Mouse (Mus musculus) myocyte (in vitro differentiated cells): ENCODE results near the gene Plin2.
"Not testable (repeated sequence)": the region's sequence is repeated elsewhere in the genome, so short reads cannot be mapped to it uniquely, and the experiment has no call there.

Experiments used
- CEBPB ChIP-seq: IDR thresholded peaks from 2 replicates; pipeline ENCODE4 v1.6.1; 2011; ENCODE audit warnings: mild to moderate bottlenecking, moderate library complexity; ENCODE audit not compliant: poor library complexity, insufficient read depth, severe bottlenecking
- POLR2A ChIP-seq: IDR thresholded peaks from one replicate; pipeline ENCODE4 v1.6.1; 2011; ENCODE audit warnings: low read depth, mild to moderate bottlenecking, control low read depth, moderate library complexity; ENCODE audit not compliant: insufficient read length
- USF1 ChIP-seq: IDR thresholded peaks from one replicate; pipeline ENCODE4 v1.6.1; 2011; ENCODE audit warnings: low read depth, mild to moderate bottlenecking, control low read depth, moderate library complexity

DNA sequence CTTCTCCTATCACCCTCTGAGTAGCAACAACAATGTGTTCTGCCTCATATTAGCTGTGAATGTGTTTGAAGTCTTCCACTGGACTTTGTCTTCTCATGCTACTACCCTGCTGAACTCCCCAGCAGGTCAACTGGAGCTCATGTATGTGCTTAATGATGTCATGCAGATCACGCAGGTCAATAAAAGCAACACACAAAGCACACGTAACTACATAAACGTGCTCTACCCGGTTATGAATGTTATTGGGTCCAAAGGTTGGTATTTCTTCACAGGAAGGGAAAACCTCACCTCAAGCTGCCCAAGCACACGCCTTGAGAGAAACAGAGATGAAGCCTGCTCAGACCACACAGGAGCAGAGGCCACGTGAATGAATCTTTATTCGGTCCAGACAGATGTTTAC is 43.4 kb downstream of the Plin2 start:
- TF ChIP-seq USF1, POLR2A, CEBPB: not testable (repeated sequence)
